Mouse (Mus musculus) limb, embryonic 15.5 days (tissue): Measurements from ENCODE around the gene Tbc1d32. TPM values are rescaled to one million over a fixed set of nuclear protein-coding genes. Genes with fewer than 3 reads are reported as not detected.

ENCODE experiments used
- ATAC-seq: fragments of 200-750 bp; cut with Nextera tagmentation; 2 replicates; pipeline ENCODE4 v1.8.0; 2017; ENCODE audit warnings: low read depth, moderate TSS enrichment; ENCODE audit not compliant: insufficient number of reproducible peaks, low FRiP score, low TSS enrichment
- H3K27ac ChIP-seq: fragments of 300-500 bp; sonication (generic); 2 replicates; pipeline ENCODE4 v1.5.1; 2015; ENCODE audit warnings: moderate library complexity, mild to moderate bottlenecking, inconsistent platforms
- H3K27me3 ChIP-seq: fragments of 300-500 bp; sonication (generic); 2 replicates; pipeline ENCODE4 v1.6.1; 2015; ENCODE audit warnings: inconsistent platforms
- H3K36me3 ChIP-seq: fragments of 300-500 bp; sonication (generic); 2 replicates; pipeline ENCODE4 v1.6.1; 2015; ENCODE audit warnings: inconsistent platforms
- H3K4me1 ChIP-seq: fragments of 300-500 bp; sonication (generic); 2 replicates; pipeline ENCODE4 v1.6.1; 2015; ENCODE audit warnings: inconsistent platforms
- H3K4me2 ChIP-seq: fragments of 300-500 bp; sonication (generic); 2 replicates; pipeline ENCODE4 v1.6.1; 2015; ENCODE audit warnings: mild to moderate bottlenecking, inconsistent platforms
- H3K4me3 ChIP-seq: fragments of 300-500 bp; sonication (generic); 2 replicates; pipeline ENCODE4 v1.5.1; 2015; ENCODE audit warnings: mild to moderate bottlenecking, inconsistent platforms
- H3K9ac ChIP-seq: fragments of 300-500 bp; sonication (generic); 2 replicates; pipeline ENCODE4 v1.6.1; 2015; ENCODE audit warnings: inconsistent platforms
- H3K9me3 ChIP-seq: fragments of 300-500 bp; sonication (generic); 2 replicates; pipeline ENCODE4 v1.6.1; 2016; ENCODE audit warnings: inconsistent platforms
- WGBS: fragments of 180-500 bp; shearing (Covaris S2); methylation state at CpG from one replicate; pipeline ENCODE4 v1.1.7; 2015; 5-methylcytosine and 5-hydroxymethylcytosine counted together
- polyA plus RNA-seq: library from polyadenylated mRNA; unstranded; fragments of >200 nt; fragmentation: Nextera tagmentation; extraction: Ambion mirVana; gene quantifications from 2 replicates; pipeline ENCODE4 v1.2.1, GENCODE M21; 2015

Tbc1d32 gene
- polyA plus RNA-seq, 1 experiment from 2014 or later = 3.0 TPM

GRCm38 (mm10) chr10:55978001-55978400 is 250.5 kb downstream of the Tbc1d32 start:
- 78% methylated on average over 7 of the region's 7 CpGs for WGBS
- ATAC-seq = no peak

More at GRCm38 (mm10) chr10:55978001-55978400, 250.5 kb downstream of the Tbc1d32 start:
- no peaks in the 10 kb centered on the region for H3K9me3 ChIP-seq
- H3K4me3 ChIP-seq = no peak overlapping the region
- no peak overlapping the region for H3K27ac ChIP-seq
- H3K27me3 ChIP-seq = no peaks in the 10 kb centered on the region
- H3K36me3 ChIP-seq = no peaks in the 10 kb centered on the region
- H3K4me1 ChIP-seq = no peaks in the 10 kb centered on the region
- no peak overlapping the region for H3K9ac ChIP-seq
- no peak overlapping the region for H3K4me2 ChIP-seq

Other genes starting within 250 kb of the Tbc1d32 start
- 5.2 and 5.8 TPM in 2 replicates for gene Msl3l2, start 121.8 kb downstream of the Tbc1d32 start, polyA plus RNA-seq
- gene Gja1, start 148.6 kb upstream of the Tbc1d32 start, polyA plus RNA-seq = 435 and 448 TPM in 2 replicates